Mouse (Mus musculus): Measurements from ENCODE around the gene Rxfp1. TPM values are rescaled to one million over a fixed set of nuclear protein-coding genes. Genes with fewer than 3 reads are reported as not detected.
"Not testable (repeated sequence)": the region's sequence is repeated elsewhere in the genome, so short reads cannot be mapped to it uniquely, and the experiment has no call there.

The Rxfp1 gene
- polyA plus RNA-seq, 1 experiment from 2014 or later = not detected

- no peaks in the 10 kb centered on the region for H3K9me3 ChIP-seq (ENCODE audit: control insufficient read depth, low read length)
- DNase-seq (ENCODE audit: low spot score) (no peak), ATAC-seq (replicated peaks; ENCODE audit: low FRiP score, low TSS enrichment, low read depth) (no peak)
- H3K27me3 ChIP-seq (replicated peaks; ENCODE audit: control insufficient read depth, insufficient read depth, low read length) = no peaks in the 10 kb centered on the region
- no peak overlapping the region for H3K9ac ChIP-seq (ENCODE audit: low read length)
- no peak overlapping the region for H3K27ac ChIP-seq (ENCODE audit: low read depth)
- WGBS = 88% methylated on average over 1 of the region's 1 CpGs
- no peaks in the 10 kb centered on the region for H3K4me1 ChIP-seq (replicated peaks; ENCODE audit: control insufficient read depth, insufficient read depth, low read length)
- no peak overlapping the region for H3K4me2 ChIP-seq (ENCODE audit: low read length)
- no peaks in the 10 kb centered on the region for H3K36me3 ChIP-seq (ENCODE audit: control insufficient read depth, insufficient read depth, low read length)
- no peak overlapping the region for H3K4me3 ChIP-seq (ENCODE audit: low read depth, low read length)
These were observed 771 bp upstream of the Rxfp1 start for GRCm38 (mm10) chr3:79738451-79738850.

GRCm38 (mm10) chr3:79726506-79727075 lies 11.1 kb downstream of the Rxfp1 start:
- no peak for ATAC-seq (replicated peaks; ENCODE audit: low FRiP score, low TSS enrichment, low read depth)
- no peak overlapping the region for H3K27ac ChIP-seq (ENCODE audit: low read depth)
- no peaks in the 10 kb centered on the region for H3K27me3 ChIP-seq (replicated peaks; ENCODE audit: control insufficient read depth, insufficient read depth, low read length)
- H3K4me1 ChIP-seq (replicated peaks; ENCODE audit: control insufficient read depth, insufficient read depth, low read length) = 0 out of 2 replicates have a peak, but pooled peaks cover 4% of the 10 kb centered on the region
- no peak overlapping the region for H3K9ac ChIP-seq (ENCODE audit: low read length)
- no peak overlapping the region for H3K4me2 ChIP-seq (ENCODE audit: low read length)
- H3K9me3 ChIP-seq (ENCODE audit: control insufficient read depth, low read length) = no peaks in the 10 kb centered on the region
- no peak overlapping the region for H3K4me3 ChIP-seq (ENCODE audit: low read depth, low read length)
- WGBS = 54% methylated on average over 14 of the region's 14 CpGs
- no peaks in the 10 kb centered on the region for H3K36me3 ChIP-seq (ENCODE audit: control insufficient read depth, insufficient read depth, low read length)
- no peak for DNase-seq (ENCODE audit: low spot score)

- H3K4me1 ChIP-seq (replicated peaks; ENCODE audit: control insufficient read depth, insufficient read depth, low read length) = no peaks in the 10 kb centered on the region
- H3K4me3 ChIP-seq (ENCODE audit: low read depth, low read length) = no peak overlapping the region
- no peak overlapping the region for H3K27ac ChIP-seq (ENCODE audit: low read depth)
- H3K9me3 ChIP-seq (ENCODE audit: control insufficient read depth, low read length) = no peaks in the 10 kb centered on the region
- ATAC-seq (replicated peaks; ENCODE audit: low FRiP score, low TSS enrichment, low read depth) (no peak), DNase-seq (ENCODE audit: low spot score) (no peak)
- no peaks in the 10 kb centered on the region for H3K36me3 ChIP-seq (ENCODE audit: control insufficient read depth, insufficient read depth, low read length)
- H3K4me2 ChIP-seq (ENCODE audit: low read length) = no peak overlapping the region
- 79% methylated on average over 4 of the region's 4 CpGs for WGBS
- no peak overlapping the region for H3K9ac ChIP-seq (ENCODE audit: low read length)
- H3K27me3 ChIP-seq (replicated peaks; ENCODE audit: control insufficient read depth, insufficient read depth, low read length) = no peaks in the 10 kb centered on the region
These were observed 16.8 kb downstream of the Rxfp1 start for GRCm38 (mm10) chr3:79720756-79721484.

- Histone ChIP-seq H3K9me3 (ENCODE audit: control insufficient read depth, low read length) (no peaks in the 10 kb centered on the region), H3K4me3 (ENCODE audit: low read depth, low read length) (no peak overlapping the region), H3K4me2 (ENCODE audit: low read length) (no peak overlapping the region), H3K36me3 (ENCODE audit: control insufficient read depth, insufficient read depth, low read length) (no peaks in the 10 kb centered on the region), H3K9ac (ENCODE audit: low read length) (no peak overlapping the region), H3K27ac (ENCODE audit: low read depth) (no peak overlapping the region), H3K4me1 (replicated peaks; ENCODE audit: control insufficient read depth, insufficient read depth, low read length) (no peaks in the 10 kb centered on the region), H3K27me3 (replicated peaks; ENCODE audit: control insufficient read depth, insufficient read depth, low read length) (no peaks in the 10 kb centered on the region)
- 83% methylated on average over 8 of the region's 8 CpGs for WGBS
- ATAC-seq (replicated peaks; ENCODE audit: low FRiP score, low TSS enrichment, low read depth) (no peak), DNase-seq (ENCODE audit: low spot score) (no peak)
These were observed 31.2 kb downstream of the Rxfp1 start for GRCm38 (mm10) chr3:79706436-79706835.

- no peaks in the 10 kb centered on the region for H3K9me3 ChIP-seq (ENCODE audit: control insufficient read depth, low read length)
- no peaks in the 10 kb centered on the region for H3K36me3 ChIP-seq (ENCODE audit: control insufficient read depth, insufficient read depth, low read length)
- WGBS = 79% methylated on average over 4 of the region's 4 CpGs
These were observed 34.5 kb downstream of the Rxfp1 start for GRCm38 (mm10) chr3:79703135-79703534.

GRCm38 (mm10) chr3:79691957-79692356 lies 45.7 kb downstream of the Rxfp1 start:
- no peak for DNase-seq (ENCODE audit: low spot score)
- Histone ChIP-seq H3K4me3 (ENCODE audit: low read depth, low read length) (no peak overlapping the region), H3K27ac (ENCODE audit: low read depth) (no peak overlapping the region), H3K27me3 (replicated peaks; ENCODE audit: control insufficient read depth, insufficient read depth, low read length) (no peaks in the 10 kb centered on the region), H3K9ac (ENCODE audit: low read length) (no peak overlapping the region), H3K4me1 (replicated peaks; ENCODE audit: control insufficient read depth, insufficient read depth, low read length) (no peaks in the 10 kb centered on the region), H3K4me2 (ENCODE audit: low read length) (no peak overlapping the region), H3K36me3 (ENCODE audit: control insufficient read depth, insufficient read depth, low read length) (no peaks in the 10 kb centered on the region), H3K9me3 (ENCODE audit: control insufficient read depth, low read length) (no peaks in the 10 kb centered on the region)
- 88% methylated on average over 2 of the region's 2 CpGs for WGBS
- no peak for ATAC-seq (replicated peaks; ENCODE audit: low FRiP score, low TSS enrichment, low read depth)

More at GRCm38 (mm10) chr3:79703135-79703534, 34.5 kb downstream of the Rxfp1 start:
- DNase-seq (ENCODE audit: low spot score) = no peak
- no peak overlapping the region for H3K9ac ChIP-seq (ENCODE audit: low read length)
- no peaks in the 10 kb centered on the region for H3K4me1 ChIP-seq (replicated peaks; ENCODE audit: control insufficient read depth, insufficient read depth, low read length)
- no peak overlapping the region for H3K4me3 ChIP-seq (ENCODE audit: low read depth, low read length)
- no peak overlapping the region for H3K27ac ChIP-seq (ENCODE audit: low read depth)
- H3K27me3 ChIP-seq (replicated peaks; ENCODE audit: control insufficient read depth, insufficient read depth, low read length) = no peaks in the 10 kb centered on the region
- no peak overlapping the region for H3K4me2 ChIP-seq (ENCODE audit: low read length)
- no peak for ATAC-seq (replicated peaks; ENCODE audit: low FRiP score, low TSS enrichment, low read depth)

- WGBS = 80% methylated on average over 9 of the region's 9 CpGs
- no peaks in the 10 kb centered on the region for H3K9me3 ChIP-seq (ENCODE audit: control insufficient read depth, low read length)
- H3K27me3 ChIP-seq (replicated peaks; ENCODE audit: control insufficient read depth, insufficient read depth, low read length) = no peaks in the 10 kb centered on the region
- no peak overlapping the region for H3K9ac ChIP-seq (ENCODE audit: low read length)
- H3K27ac ChIP-seq (ENCODE audit: low read depth) = no peak overlapping the region
- no peak overlapping the region for H3K4me3 ChIP-seq (ENCODE audit: low read depth, low read length)
- no peaks in the 10 kb centered on the region for H3K36me3 ChIP-seq (ENCODE audit: control insufficient read depth, insufficient read depth, low read length)
- no peaks in the 10 kb centered on the region for H3K4me1 ChIP-seq (replicated peaks; ENCODE audit: control insufficient read depth, insufficient read depth, low read length)
- no peak overlapping the region for H3K4me2 ChIP-seq (ENCODE audit: low read length)
- no peak for DNase-seq (ENCODE audit: low spot score)
- no peak for ATAC-seq (replicated peaks; ENCODE audit: low FRiP score, low TSS enrichment, low read depth)
These were observed 47.5 kb downstream of the Rxfp1 start for GRCm38 (mm10) chr3:79690111-79690651.

GRCm38 (mm10) chr3:79688101-79688500 lies 49.6 kb downstream of the Rxfp1 start:
- WGBS = 81% methylated on average over 4 of the region's 4 CpGs

More at GRCm38 (mm10) chr3:79688101-79688500, 49.6 kb downstream of the Rxfp1 start:
- not testable (repeated sequence) for H3K9ac ChIP-seq (ENCODE audit: low read length); H3K27me3 ChIP-seq (replicated peaks; ENCODE audit: control insufficient read depth, insufficient read depth, low read length); H3K36me3 ChIP-seq (ENCODE audit: control insufficient read depth, insufficient read depth, low read length); H3K4me2 ChIP-seq (ENCODE audit: low read length); H3K9me3 ChIP-seq (ENCODE audit: control insufficient read depth, low read length); H3K27ac ChIP-seq (ENCODE audit: low read depth); H3K4me1 ChIP-seq (replicated peaks; ENCODE audit: control insufficient read depth, insufficient read depth, low read length); H3K4me3 ChIP-seq (ENCODE audit: low read depth, low read length); DNase-seq (ENCODE audit: low spot score); ATAC-seq (replicated peaks; ENCODE audit: low FRiP score, low TSS enrichment, low read depth)
